Mouse (Mus musculus): ENCODE measurements around the gene Snd1.

The Snd1 gene

GRCm38 (mm10) chr6:28974498-28974897, 499.6 kb downstream of the Snd1 start:
- no peak for DNase-seq (ENCODE audit: low spot score in 2 of 2)

GRCm38 (mm10) chr6:28975106-28975505, 500.2 kb downstream of the Snd1 start:
- peak in 1 of 2 experiments; percentile 58 for DNase-seq (ENCODE audit: low spot score in 2 of 2)

GRCm38 (mm10) chr6:28978031-28978430, 503.1 kb downstream of the Snd1 start:
- DNase-seq (ENCODE audit: low spot score in 2 of 2), result no peak

GRCm38 (mm10) chr6:28978881-28979280, 503.9 kb downstream of the Snd1 start:
- DNase-seq (ENCODE audit: low spot score in 2 of 2), result no peak

- DNase-seq (ENCODE audit: low spot score in 2 of 2), result no peak
Observed at GRCm38 (mm10) chr6:28979586-28979985, 504.6 kb downstream of the Snd1 start.

GRCm38 (mm10) chr6:28980219-28980618, 505.3 kb downstream of the Snd1 start:
- no peak for DNase-seq (ENCODE audit: low spot score in 2 of 2)

GRCm38 (mm10) chr6:28980750-28981584, 506.0 kb downstream of the Snd1 start:
- DNase-seq (ENCODE audit: low spot score in 2 of 2), result peak; percentile 62 to 86

GRCm38 (mm10) chr6:28981585-28981948, 506.6 kb downstream of the Snd1 start:
- no peak for DNase-seq (ENCODE audit: low spot score in 2 of 2)

GRCm38 (mm10) chr6:28981966-28982701, 507.2 kb downstream of the Snd1 start:
- no peak for DNase-seq (ENCODE audit: low spot score in 2 of 2)

GRCm38 (mm10) chr6:28982817-28983216, 507.9 kb downstream of the Snd1 start:
- DNase-seq (ENCODE audit: low spot score in 2 of 2), result no peak

Data from right cerebral cortex, postnatal 36 days (tissue).